Mouse (Mus musculus) left cerebral cortex, adult 9 months (tissue): ENCODE data around the gene Stt3a.

Source experiments
- DNase-seq, 2 experiments: peaks; one replicate each; pipeline ENCODE4 v3.0.0; 2022; ENCODE audit warnings: low spot score in 2 of 2

The Stt3a gene

GRCm38 (mm10) chr9:36767203-36768143 lies at the start of gene Stt3a:
TSS of gene Stt3a (minus strand) at chr9:36767679.
- peak; percentile 99 to 100 for DNase-seq

GRCm38 (mm10) chr9:36814486-36814885 lies 47.0 kb upstream of the Stt3a start:
- no peak for DNase-seq

GRCm38 (mm10) chr9:36808126-36808785 lies 40.8 kb upstream of the Stt3a start:
- no peak for DNase-seq

- DNase-seq: no peak
These were observed 37.9 kb upstream of the Stt3a start for GRCm38 (mm10) chr9:36805256-36805975.

- no peak for DNase-seq
These were observed 36.4 kb upstream of the Stt3a start for GRCm38 (mm10) chr9:36803926-36804325.

- no peak for DNase-seq
These were observed 35.9 kb upstream of the Stt3a start for GRCm38 (mm10) chr9:36803386-36803785.

GRCm38 (mm10) chr9:36802951-36803350 lies 35.5 kb upstream of the Stt3a start:
- DNase-seq: no peak

- no peak for DNase-seq
These were observed 34.5 kb upstream of the Stt3a start for GRCm38 (mm10) chr9:36801961-36802360.

GRCm38 (mm10) chr9:36796781-36797555 lies 29.5 kb upstream of the Stt3a start, which contains the start of gene Ei24:
TSS of gene Ei24 (minus strand) at chr9:36797393.
- DNase-seq: peak; percentile 61 to 92

- no peak for DNase-seq
These were observed 28.7 kb upstream of the Stt3a start for GRCm38 (mm10) chr9:36796224-36796623.

GRCm38 (mm10) chr9:36795556-36795955 lies 28.1 kb upstream of the Stt3a start:
- no peak for DNase-seq

GRCm38 (mm10) chr9:36794487-36794886 lies 27.0 kb upstream of the Stt3a start:
- no peak for DNase-seq

GRCm38 (mm10) chr9:36792191-36792590 lies 24.7 kb upstream of the Stt3a start:
- no peak for DNase-seq

GRCm38 (mm10) chr9:36783921-36784320 lies 16.4 kb upstream of the Stt3a start:
- DNase-seq: no peak

- DNase-seq: no peak
These were observed 1.6 kb upstream of the Stt3a start for GRCm38 (mm10) chr9:36769048-36769413.

- DNase-seq: no peak
These were observed 923 bp upstream of the Stt3a start for GRCm38 (mm10) chr9:36768156-36769047.

- no peak for DNase-seq
These were observed 3.1 kb downstream of the Stt3a start for GRCm38 (mm10) chr9:36764378-36764777.

- no peak for DNase-seq
These were observed 40.3 kb downstream of the Stt3a start, which contains the start of gene Chek1 for GRCm38 (mm10) chr9:36727034-36727755. TSS of gene Chek1 (minus strand) at chr9:36727065.
